Mouse (Mus musculus): ENCODE results near the gene Srd5a3.

The Srd5a3 gene

DNA sequence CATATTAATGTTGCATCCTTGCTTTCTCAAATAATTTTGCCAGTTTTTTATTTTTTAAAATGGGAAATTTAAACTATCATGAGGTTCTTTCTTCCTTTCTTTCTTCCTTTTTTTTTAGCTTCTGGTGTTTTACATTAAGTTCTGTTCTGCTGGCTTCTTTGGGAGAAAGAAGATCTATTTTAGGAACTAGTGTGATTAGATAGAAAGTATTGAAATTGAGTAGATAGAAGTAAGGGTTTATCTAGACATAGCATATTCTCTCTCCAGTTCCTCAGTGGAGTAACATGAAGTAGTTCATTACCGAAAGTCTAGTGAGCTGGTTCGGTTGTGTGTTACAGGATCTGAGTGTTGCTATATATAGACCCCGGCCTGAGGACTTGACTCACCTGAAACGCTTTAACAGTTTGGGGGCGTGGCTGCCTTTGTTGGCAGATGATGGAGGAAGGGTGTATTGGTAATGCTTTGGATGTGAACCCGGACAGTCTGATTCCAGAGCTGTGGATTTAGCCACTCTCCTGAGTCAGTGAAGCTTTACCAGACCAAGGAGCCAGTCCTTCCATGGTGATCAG is 54.4 kb downstream of the Srd5a3 start:
- no peak for DNase-seq

DNA sequence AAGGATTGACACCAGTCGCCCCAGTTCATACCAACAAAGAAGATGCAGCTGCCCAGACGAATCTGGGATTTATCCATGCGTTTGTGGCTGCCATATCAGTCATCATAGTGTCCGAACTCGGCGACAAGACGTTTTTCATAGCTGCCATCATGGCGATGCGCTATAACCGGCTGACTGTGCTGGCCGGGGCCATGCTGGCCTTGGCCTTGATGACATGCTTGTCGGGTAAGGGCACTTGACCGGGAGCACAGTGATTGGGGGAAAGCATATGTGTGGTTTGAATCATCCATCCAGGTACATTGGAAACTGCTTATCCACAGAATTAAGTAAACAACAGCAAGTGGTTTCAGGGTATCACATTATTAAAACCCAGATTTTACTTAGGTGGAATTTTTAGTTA is 59.3 kb downstream of the Srd5a3 start:
- DNase-seq, result no peak

DNA sequence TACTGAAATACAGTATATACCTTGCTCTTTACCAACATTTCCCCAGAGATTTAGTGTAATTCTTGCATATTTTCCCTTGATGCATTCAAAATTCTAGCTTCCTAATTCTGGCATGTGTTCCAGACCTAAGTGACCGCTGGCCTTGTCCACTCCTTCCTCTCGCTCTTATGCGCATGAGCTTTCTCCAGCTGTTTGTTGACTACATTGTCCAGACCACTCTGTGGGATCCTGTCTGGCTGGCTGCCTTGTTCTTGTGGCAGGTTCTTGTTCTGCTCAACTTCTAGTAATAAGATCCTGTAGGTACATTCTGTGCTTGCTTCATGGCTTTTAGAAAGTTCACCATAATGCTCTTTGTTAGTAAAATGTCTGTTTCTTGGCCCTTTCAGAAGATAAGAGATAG is 63.1 kb downstream of the Srd5a3 start:
- DNase-seq, result no peak

All from kidney, postnatal 25 days (tissue).